Mouse (Mus musculus) limb, embryonic 14.5 days (tissue): Measurements from ENCODE around the gene Gpr149. TPM values are rescaled to one million over a fixed set of nuclear protein-coding genes. Genes with fewer than 3 reads are reported as not detected.

Source experiments
- ATAC-seq: fragments of 200-750 bp; cut with Nextera tagmentation; 2 replicates; pipeline ENCODE4 v1.8.0; 2017; ENCODE audit warnings: low read depth, moderate number of reproducible peaks, moderate TSS enrichment; ENCODE audit not compliant: low FRiP score
- DNase-seq: peaks from one replicate; pipeline ENCODE4 v3.0.0-alpha.2; 2015; ENCODE audit warnings: low spot score
- H3K27ac ChIP-seq: fragments of 300-500 bp; sonication (generic); replicated peaks from 2 replicates; pipeline ENCODE4 v1.5.1; 2014; ENCODE audit warnings: low read depth, mild to moderate bottlenecking, low read length, moderate library complexity, mixed read lengths
- H3K27me3 ChIP-seq: fragments of 300-500 bp; sonication (generic); 2 replicates; pipeline ENCODE4 v1.6.1; 2014; ENCODE audit warnings: low read length, mixed read lengths; ENCODE audit not compliant: control insufficient read depth, insufficient read depth
- H3K36me3 ChIP-seq: fragments of 300-500 bp; sonication (generic); 2 replicates; pipeline ENCODE4 v1.6.1; 2014; ENCODE audit warnings: mild to moderate bottlenecking, low read length, moderate library complexity, mixed read lengths; ENCODE audit not compliant: control insufficient read depth, insufficient read depth
- H3K4me1 ChIP-seq: fragments of 300-500 bp; sonication (generic); 2 replicates; pipeline ENCODE4 v1.6.1; 2014; ENCODE audit warnings: antibody characterized with exemption, low read length, mixed read lengths; ENCODE audit not compliant: control insufficient read depth, insufficient read depth
- H3K4me2 ChIP-seq: fragments of 300-500 bp; sonication (generic); replicated peaks from 2 replicates; pipeline ENCODE4 v1.6.1; 2014; ENCODE audit warnings: low read depth, mild to moderate bottlenecking, low read length, moderate library complexity; ENCODE audit not compliant: severe bottlenecking
- H3K4me3 ChIP-seq: fragments of 300-500 bp; sonication (generic); replicated peaks from 2 replicates; pipeline ENCODE4 v1.5.1; 2014; ENCODE audit warnings: low read length
- H3K9ac ChIP-seq: fragments of 300-500 bp; sonication (generic); 2 replicates; pipeline ENCODE4 v1.6.1; 2014; ENCODE audit warnings: mild to moderate bottlenecking, low read depth, low read length, moderate library complexity; ENCODE audit not compliant: severe bottlenecking
- H3K9me3 ChIP-seq: fragments of 300-500 bp; sonication (generic); 2 replicates; pipeline ENCODE4 v1.6.1; 2016; ENCODE audit warnings: low read length; ENCODE audit not compliant: control insufficient read depth
- POLR2A ChIP-seq: fragments of 200-500 bp; IDR thresholded peaks from 2 replicates; pipeline ENCODE4 v1.8.0; 2012; ENCODE audit warnings: inconsistent platforms, mild to moderate bottlenecking, moderate library complexity, borderline replicate concordance; ENCODE audit not compliant: insufficient read depth, insufficient read length; ENCODE audit errors: extremely low read depth
- WGBS: fragments of 180-500 bp; shearing (Covaris S2); extraction: QIAGEN DNeasy Blood & Tissue Kit; methylation state at CpG from one replicate; pipeline ENCODE4 v1.1.7; 2014; 5-methylcytosine and 5-hydroxymethylcytosine counted together
- polyA plus RNA-seq, 2 experiments: library from polyadenylated mRNA; depleted of rRNA in 1 of 2; stranded (reverse) in 1 of 2; unstranded in 1 of 2; fragments of >200 nt; fragmentation: Nextera tagmentation in 1 of 2; extraction: Ambion mirVana in 1 of 2; gene quantifications; 2 replicates each; pipeline versions ENCODE4 v1.2.1 to v1.2.3; 2012 to 2014

Gene Gpr149
- 0.28 and 0.38 TPM in 2 replicates for polyA plus RNA-seq (2012; rRNA removed)
- polyA plus RNA-seq (2014; fragmentation: Nextera tagmentation; extraction: Ambion mirVana) = 0.23 and 0.43 TPM in 2 replicates

DNA sequence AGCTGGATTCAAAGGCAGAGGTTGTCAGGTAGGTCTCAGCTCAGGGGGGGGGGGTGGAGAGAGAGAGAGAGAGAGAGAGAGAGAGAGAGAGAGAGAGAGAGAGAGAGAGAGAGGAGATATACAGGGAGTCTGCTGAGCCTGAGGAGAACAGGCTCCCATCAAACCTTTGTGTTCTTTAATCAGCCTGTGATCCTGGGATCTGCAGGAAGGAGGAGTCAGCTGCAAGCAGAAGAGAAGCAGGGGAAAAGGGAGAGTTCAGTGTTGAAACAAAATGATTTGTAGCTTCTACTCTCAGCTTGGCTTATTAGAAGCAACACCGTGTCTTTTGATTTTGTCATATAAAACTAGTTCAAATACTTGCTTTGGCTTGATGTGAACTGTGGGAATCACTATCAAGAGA is at the start of gene Gpr149:
Gpr149 (minus strand) TSS at position 168 of the 400 bp plus-strand sequence.
- no peak for DNase-seq
- no peak for ATAC-seq
- Histone ChIP-seq H3K36me3 (no peaks in the 10 kb centered on the region), H3K9ac (peak within 1 kb of the TSS; percentile 48; the same call in 1 of the 2 replicates), H3K4me1 (no peaks in the 10 kb centered on the region), H3K4me3 (peak within 1 kb of the TSS; percentile 35), H3K27me3 (peaks cover 17% of the 10 kb centered on the region; the same call in 1 of the 2 replicates), H3K27ac (no peak within 1 kb of the TSS), H3K9me3 (no peaks in the 10 kb centered on the region), H3K4me2 (peak within 1 kb of the TSS; percentile 64)
- no peak for TF ChIP-seq POLR2A
- WGBS = 70% methylated on average over 1 of the region's 1 CpGs

DNA sequence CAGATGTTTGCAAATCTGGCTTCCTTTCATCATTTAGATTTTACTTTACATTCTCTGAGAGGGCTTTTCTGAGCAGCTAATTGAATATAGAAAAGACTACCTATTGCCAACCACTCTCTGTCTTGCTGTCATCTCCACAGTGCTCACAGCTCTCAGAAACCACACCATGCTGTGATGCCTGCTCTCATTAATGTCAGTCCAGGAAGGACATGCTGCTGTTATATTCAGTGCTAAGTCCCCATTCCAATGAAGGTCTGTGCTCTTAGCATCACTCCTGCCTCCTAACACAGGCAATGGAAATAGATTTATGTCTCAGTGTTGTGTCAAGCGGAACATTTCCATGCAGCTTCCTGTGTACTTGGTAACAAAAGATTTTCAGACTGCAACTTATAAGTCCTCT is 45.6 kb upstream of the Gpr149 start:
- Histone ChIP-seq H3K9ac (no peak overlapping the region), H3K27me3 (no peaks in the 10 kb centered on the region), H3K4me1 (no peaks in the 10 kb centered on the region), H3K36me3 (no peaks in the 10 kb centered on the region), H3K9me3 (no peaks in the 10 kb centered on the region), H3K4me2 (no peak overlapping the region), H3K27ac (no peak overlapping the region), H3K4me3 (no peak overlapping the region)
- no peak for TF ChIP-seq POLR2A
- 79% methylated on average over 1 of the region's 1 CpGs for WGBS
- ATAC-seq (no peak), DNase-seq (no peak)

- Histone ChIP-seq H3K27ac (no peak overlapping the region), H3K27me3 (no peaks in the 10 kb centered on the region), H3K9ac (no peak overlapping the region), H3K9me3 (no peaks in the 10 kb centered on the region), H3K4me1 (no peaks in the 10 kb centered on the region), H3K4me2 (no peak overlapping the region), H3K4me3 (no peak overlapping the region), H3K36me3 (no peaks in the 10 kb centered on the region)
- ATAC-seq = no peak
- no peak for DNase-seq
- WGBS = 72% methylated on average over 3 of the region's 3 CpGs
- no peak for TF ChIP-seq POLR2A
Measured at GRCm38 (mm10) chr3:62610861-62611260, 5.9 kb upstream of the Gpr149 start.

DNA sequence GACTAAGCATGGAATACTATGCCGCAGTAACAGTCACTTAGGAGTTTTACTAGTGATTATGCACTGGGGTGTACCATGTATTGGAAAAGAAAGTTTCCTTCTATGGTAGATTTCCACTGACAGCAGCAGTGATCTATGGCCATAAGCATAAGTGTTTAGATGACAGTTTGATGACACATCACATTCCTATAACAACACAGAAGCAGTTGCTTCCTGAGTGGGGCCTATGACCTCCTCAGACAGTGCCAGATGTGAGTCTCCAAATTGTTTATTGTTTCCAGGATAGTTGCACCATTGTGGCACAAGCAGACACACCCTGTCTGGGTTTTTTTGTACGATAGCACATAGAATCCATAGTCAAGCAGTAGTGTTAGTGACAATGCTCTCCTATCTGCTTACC is 991 bp upstream of the Gpr149 start:
- ATAC-seq (no peak), DNase-seq (no peak)
- Histone ChIP-seq H3K27ac (no peak overlapping the region), H3K27me3 (peaks cover 17% of the 10 kb centered on the region; the same call in 1 of the 2 replicates), H3K36me3 (no peaks in the 10 kb centered on the region), H3K9me3 (no peaks in the 10 kb centered on the region), H3K4me2 (no peak overlapping the region), H3K4me3 (no peak overlapping the region), H3K9ac (no peak overlapping the region), H3K4me1 (no peaks in the 10 kb centered on the region)
- TF ChIP-seq POLR2A = no peak
- 83% methylated on average over 2 of the region's 2 CpGs for WGBS

- TF ChIP-seq POLR2A = no peak
- H3K36me3 ChIP-seq = no peaks in the 10 kb centered on the region
- WGBS = 17% methylated on average over 10 of the region's 10 CpGs
- DNase-seq (no peak), ATAC-seq (no peak)
- H3K4me1 ChIP-seq = no peaks in the 10 kb centered on the region
- no peaks in the 10 kb centered on the region for H3K9me3 ChIP-seq
- peak overlapping the region; percentile 64 for H3K4me2 ChIP-seq
- peak overlapping the region; percentile 48 for H3K9ac ChIP-seq
- peak overlapping the region; percentile 35 for H3K4me3 ChIP-seq
- peaks cover 17% of the 10 kb centered on the region; the same call in 1 of the 2 replicates for H3K27me3 ChIP-seq
- H3K27ac ChIP-seq = no peak overlapping the region
Measured at GRCm38 (mm10) chr3:62604047-62604391, 921 bp downstream of the Gpr149 start.
